Mouse (Mus musculus): ENCODE results near the gene Gsn. TPM values are rescaled to one million over a fixed set of nuclear protein-coding genes. Genes with fewer than 3 reads are reported as not detected.

Gene Gsn
- polyA plus RNA-seq (2016; fragmentation: Nextera tagmentation; extraction: Ambion mirVana), result 52.5 and 84.3 TPM in 2 replicates

DNA sequence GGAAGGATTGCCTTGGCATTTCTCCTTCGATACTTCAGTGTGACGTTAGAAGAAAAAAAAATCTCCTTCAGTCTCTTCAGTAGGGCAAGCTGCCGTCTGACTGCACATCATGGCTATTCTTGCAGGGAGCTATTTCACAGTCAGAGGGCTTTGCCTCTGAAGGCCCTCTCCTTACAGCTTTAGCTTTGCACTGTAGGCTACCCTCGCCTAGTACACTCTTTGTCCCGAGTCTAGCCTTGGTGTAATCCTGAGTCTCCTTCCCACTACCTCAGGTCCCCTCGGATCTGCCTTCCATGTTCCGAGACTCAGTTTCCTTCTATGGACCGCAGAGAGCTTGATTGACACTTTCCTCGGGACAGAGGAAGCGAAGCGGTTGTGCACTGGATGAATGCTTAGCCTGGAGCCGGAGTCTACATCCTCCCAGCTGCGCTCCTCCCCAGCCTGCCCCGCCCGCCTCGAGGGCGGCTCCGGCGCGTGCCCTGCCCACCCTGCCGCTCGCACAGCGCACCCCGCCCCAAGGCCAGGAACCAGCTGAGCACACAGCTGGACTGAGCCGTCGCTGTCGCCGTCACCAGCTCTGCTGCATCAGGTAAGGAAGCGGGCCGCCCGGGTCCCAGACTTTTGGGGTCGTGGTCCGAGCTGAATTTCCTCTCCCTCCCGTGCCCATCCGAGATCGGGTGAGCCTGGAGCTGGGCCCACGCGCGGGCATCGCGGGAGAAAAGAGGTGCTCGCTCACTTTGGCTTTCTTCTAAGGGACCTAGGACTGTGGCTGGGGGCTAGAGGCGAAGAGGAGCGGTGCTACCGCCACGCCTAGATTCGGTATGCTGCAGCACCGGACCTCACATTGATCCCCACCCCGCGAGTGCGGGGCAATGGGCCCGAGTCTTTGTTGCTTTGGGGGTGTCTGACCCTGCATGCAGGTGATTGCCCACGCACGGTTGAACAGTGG, at the start of gene Gsn:
Gene Gsn, plus strand, starts transcription at position 496 of the 949 bp plus-strand sequence.
- no peaks in the 10 kb centered on the region for H3K9me3 ChIP-seq
- WGBS, result 4% methylated on average over 54 of the region's 54 CpGs
- peak; percentile 94 for DNase-seq (ENCODE audit: low spot score)
- H3K4me3 ChIP-seq, result peak within 1 kb of the TSS; percentile 71
- H3K4me1 ChIP-seq, result peaks cover 46% of the 10 kb centered on the region
- no peaks in the 10 kb centered on the region for H3K36me3 ChIP-seq
- H3K27ac ChIP-seq, result peak within 1 kb of the TSS; percentile 81
- H3K27me3 ChIP-seq (ENCODE audit: insufficient read depth, poor library complexity, severe bottlenecking), result peaks cover 39% of the 10 kb centered on the region

DNA sequence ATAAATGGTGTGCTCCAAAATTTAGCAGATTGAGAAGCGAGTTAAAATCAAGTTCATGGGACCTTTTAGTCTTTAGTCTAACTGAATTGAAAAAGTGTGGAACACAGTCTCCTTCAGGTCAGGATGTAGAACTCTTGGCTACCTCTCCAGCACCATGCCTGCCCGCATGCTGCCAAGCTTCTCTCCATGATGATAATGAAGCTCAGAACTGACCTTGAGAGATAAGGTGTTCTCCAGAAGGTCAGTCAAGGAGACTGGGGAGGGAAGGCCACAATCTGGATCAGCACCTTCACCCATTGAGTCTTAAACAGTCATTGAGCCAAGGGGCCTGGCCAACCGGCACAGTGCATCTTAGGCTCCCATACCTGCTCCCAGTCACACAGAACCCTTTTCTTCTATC, 49.4 kb upstream of the Gsn start:
- Histone ChIP-seq H3K27me3 (ENCODE audit: insufficient read depth, poor library complexity, severe bottlenecking) (no peaks in the 10 kb centered on the region), H3K4me1 (peaks cover 11% of the 10 kb centered on the region), H3K36me3 (no peaks in the 10 kb centered on the region), H3K4me3 (no peak overlapping the region), H3K27ac (no peak overlapping the region), H3K9me3 (no peaks in the 10 kb centered on the region)
- 75% methylated on average over 3 of the region's 3 CpGs for WGBS
- DNase-seq (ENCODE audit: low spot score), result no peak

DNA sequence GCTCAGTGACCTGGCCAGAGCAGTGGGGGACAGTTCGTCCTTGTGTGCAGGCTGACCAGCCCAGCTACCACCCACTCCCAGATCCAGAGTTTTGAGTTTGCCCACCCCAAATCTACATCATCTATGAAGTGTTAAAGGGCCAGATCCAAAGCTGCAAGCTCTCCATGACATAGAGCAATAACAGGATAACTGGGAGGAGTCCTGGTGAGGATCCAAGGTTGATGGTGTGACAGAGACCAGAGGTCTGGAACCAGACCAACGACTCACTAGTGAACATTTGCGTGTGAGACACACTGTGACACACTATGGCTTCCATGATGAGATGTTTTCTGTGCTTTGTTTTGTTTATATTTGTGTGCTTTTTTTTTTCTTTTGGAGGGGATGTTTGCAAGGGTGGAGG, 48.1 kb upstream of the Gsn start:
- no peaks in the 10 kb centered on the region for H3K27me3 ChIP-seq (ENCODE audit: insufficient read depth, poor library complexity, severe bottlenecking)
- H3K27ac ChIP-seq, result no peak overlapping the region
- 72% methylated on average over 3 of the region's 3 CpGs for WGBS
- H3K36me3 ChIP-seq, result no peaks in the 10 kb centered on the region
- DNase-seq (ENCODE audit: low spot score), result no peak
- H3K4me3 ChIP-seq, result no peak overlapping the region
- H3K4me1 ChIP-seq, result peaks cover 11% of the 10 kb centered on the region
- no peaks in the 10 kb centered on the region for H3K9me3 ChIP-seq

DNA sequence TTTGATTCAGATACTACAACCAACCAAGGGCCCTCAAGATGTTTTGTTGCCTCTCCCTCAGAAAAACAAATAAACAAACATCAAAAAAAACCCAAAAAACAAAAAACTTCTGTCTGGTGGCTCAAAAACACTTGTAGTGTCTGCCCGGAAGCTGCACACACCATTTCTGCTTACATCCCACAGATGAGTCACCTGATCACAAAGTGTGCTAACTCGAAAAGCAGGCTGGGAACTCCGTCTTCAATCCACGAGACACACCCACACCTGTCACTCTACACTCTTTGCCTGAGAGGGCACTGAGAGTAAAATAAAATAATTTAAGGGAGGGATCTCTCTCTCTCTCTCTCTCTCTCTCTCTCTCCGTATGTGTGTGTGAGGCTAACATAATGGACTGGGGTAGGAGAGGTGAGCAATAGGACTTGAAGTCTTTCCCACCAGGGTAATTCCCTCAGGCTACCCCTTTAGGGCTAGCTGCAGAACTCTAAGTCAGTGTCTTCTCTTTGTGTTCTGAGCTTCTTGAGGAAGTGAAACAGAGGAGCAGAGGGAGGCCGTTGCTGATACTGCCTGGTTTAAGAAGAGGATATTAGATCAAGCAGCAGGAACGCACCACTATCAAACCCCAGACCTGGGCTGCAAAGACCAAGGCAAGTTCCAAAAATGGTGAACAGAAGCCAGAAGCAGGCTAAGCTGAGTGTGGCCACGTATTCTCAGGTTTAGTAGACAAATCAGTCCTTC, 47.1 kb upstream of the Gsn start:
- no peaks in the 10 kb centered on the region for H3K9me3 ChIP-seq
- peaks cover 11% of the 10 kb centered on the region for H3K4me1 ChIP-seq
- H3K27me3 ChIP-seq (ENCODE audit: insufficient read depth, poor library complexity, severe bottlenecking), result 0 out of 2 replicates have a peak, but pooled peaks cover 5% of the 10 kb centered on the region
- 65% methylated on average over 8 of the region's 8 CpGs for WGBS
- no peak overlapping the region for H3K27ac ChIP-seq
- no peaks in the 10 kb centered on the region for H3K36me3 ChIP-seq
- H3K4me3 ChIP-seq, result no peak overlapping the region
- no peak for DNase-seq (ENCODE audit: low spot score)

DNA sequence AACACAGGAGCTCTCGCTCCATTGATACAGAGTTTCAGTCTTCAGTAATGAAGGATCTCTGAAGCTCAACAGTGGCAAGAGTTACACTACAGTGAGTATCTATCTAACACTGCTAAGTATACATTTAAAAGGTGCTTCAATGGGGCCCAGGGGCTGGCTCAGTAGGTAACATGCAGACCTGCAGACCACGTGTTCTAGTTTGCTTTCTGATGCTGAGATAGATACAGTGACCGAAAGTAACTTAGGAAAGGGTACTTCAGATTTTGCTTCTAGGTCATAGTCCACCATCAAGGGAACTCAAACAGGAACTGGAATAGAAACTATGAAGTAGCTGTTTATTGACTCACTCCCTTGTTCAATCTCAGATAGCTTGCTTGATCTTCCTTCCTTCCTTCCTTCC, 44.5 kb upstream of the Gsn start:
- Histone ChIP-seq H3K27me3 (ENCODE audit: insufficient read depth, poor library complexity, severe bottlenecking) (0 out of 2 replicates have a peak, but pooled peaks cover 8% of the 10 kb centered on the region), H3K4me1 (peaks cover 11% of the 10 kb centered on the region), H3K9me3 (no peaks in the 10 kb centered on the region), H3K4me3 (no peak overlapping the region), H3K36me3 (no peaks in the 10 kb centered on the region), H3K27ac (no peak overlapping the region)
- DNase-seq (ENCODE audit: low spot score), result no peak
- WGBS, result 75% methylated on average over 3 of the region's 3 CpGs

DNA sequence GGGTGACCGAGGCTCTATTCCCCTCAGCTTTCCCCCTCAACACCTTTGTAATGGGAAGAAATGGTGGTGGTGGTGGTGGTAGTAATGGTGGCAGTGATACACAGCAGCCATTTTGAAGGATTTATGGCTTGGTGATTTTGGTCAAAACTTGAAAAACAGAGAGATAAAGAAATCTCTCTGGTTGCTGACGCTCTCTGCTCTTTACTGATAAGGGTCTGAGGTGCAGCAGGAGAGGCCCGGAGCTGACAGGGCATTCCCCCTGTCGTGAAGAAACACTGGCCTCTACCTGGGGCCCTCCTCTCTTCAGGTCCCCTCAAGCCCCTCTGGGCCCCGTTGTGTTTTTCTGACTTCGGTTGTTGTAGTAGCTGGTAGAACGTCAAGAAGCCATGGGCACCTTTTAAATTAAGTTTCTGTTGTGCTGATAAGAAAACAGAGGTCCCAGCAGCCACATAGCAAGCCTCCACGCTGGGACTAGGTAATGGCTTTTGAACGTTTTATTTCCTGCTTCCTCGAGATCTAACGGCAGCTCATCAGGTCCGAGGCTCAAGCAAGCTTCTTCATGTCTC, 42.8 kb upstream of the Gsn start:
- Histone ChIP-seq H3K36me3 (no peaks in the 10 kb centered on the region), H3K4me1 (peaks cover 3% of the 10 kb centered on the region; the same call in 1 of the 2 replicates), H3K27ac (no peak overlapping the region), H3K27me3 (ENCODE audit: insufficient read depth, poor library complexity, severe bottlenecking) (0 out of 2 replicates have a peak, but pooled peaks cover 8% of the 10 kb centered on the region), H3K9me3 (no peaks in the 10 kb centered on the region), H3K4me3 (no peak overlapping the region)
- DNase-seq (ENCODE audit: low spot score), result no peak
- WGBS, result 51% methylated on average over 12 of the region's 12 CpGs

DNA sequence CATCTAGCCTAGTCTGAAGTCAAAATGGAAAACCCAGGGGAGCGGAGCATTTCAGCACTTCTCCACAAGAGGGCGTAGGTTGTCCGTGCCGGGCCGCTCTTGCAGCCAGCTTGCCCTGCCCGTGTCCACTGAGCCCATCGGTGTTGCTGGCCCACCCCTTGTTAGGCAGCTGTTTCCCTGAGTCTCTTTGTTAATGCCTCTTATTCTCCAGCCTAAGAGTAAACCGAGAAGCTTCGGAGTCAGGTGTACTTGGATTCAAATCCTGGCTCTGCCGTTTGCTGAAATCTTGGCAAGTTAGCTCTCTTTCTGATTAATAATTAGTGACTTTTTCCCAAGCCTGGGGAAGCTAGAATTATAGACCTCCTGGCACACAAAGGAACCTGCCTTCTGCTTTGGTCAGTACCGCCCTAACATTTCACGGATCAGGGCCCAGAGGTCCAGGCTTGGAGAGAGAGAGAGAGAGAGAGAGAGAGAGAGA, 41.3 kb upstream of the Gsn start:
- WGBS, result 10% methylated on average over 12 of the region's 12 CpGs

DNA sequence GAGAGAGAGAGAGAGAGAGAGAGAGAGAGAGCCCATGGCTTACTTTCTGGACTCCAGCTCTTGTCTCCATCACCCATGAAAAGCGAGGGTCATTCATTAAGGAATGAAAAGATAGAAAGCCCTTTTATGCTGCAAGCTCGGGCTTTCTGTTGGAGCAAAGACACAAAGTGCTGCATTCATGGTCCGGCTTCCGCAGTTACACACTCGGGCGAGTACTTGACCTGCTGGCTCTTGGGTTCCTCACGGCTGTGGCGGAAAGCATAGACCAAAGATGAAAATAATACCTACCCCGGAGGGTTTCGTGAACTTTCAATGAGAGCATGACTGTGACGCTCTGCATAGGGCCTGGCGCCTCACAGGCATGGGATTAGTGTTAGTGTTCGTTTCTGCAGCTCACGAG, 40.8 kb upstream of the Gsn start:
- H3K4me3 ChIP-seq, result no peak overlapping the region
- peaks cover 3% of the 10 kb centered on the region; the same call in 1 of the 2 replicates for H3K4me1 ChIP-seq
- H3K27ac ChIP-seq, result peak overlapping the region; percentile 30; the same call in 1 of the 2 replicates
- peak; percentile 72 for DNase-seq (ENCODE audit: low spot score)
- H3K9me3 ChIP-seq, result no peaks in the 10 kb centered on the region
- 0 out of 2 replicates have a peak, but pooled peaks cover 8% of the 10 kb centered on the region for H3K27me3 ChIP-seq (ENCODE audit: insufficient read depth, poor library complexity, severe bottlenecking)
- WGBS, result 81% methylated on average over 14 of the region's 14 CpGs
- H3K36me3 ChIP-seq, result no peaks in the 10 kb centered on the region

More for the DNA sequence above, 41.3 kb upstream of the Gsn start:
- Histone ChIP-seq H3K27me3 (ENCODE audit: insufficient read depth, poor library complexity, severe bottlenecking) (0 out of 2 replicates have a peak, but pooled peaks cover 8% of the 10 kb centered on the region), H3K36me3 (no peaks in the 10 kb centered on the region), H3K4me1 (peaks cover 3% of the 10 kb centered on the region; the same call in 1 of the 2 replicates), H3K9me3 (no peaks in the 10 kb centered on the region), H3K4me3 (no peak overlapping the region), H3K27ac (peak overlapping the region; percentile 39; the same call in 1 of the 2 replicates)
- DNase-seq (ENCODE audit: low spot score), result peak; percentile 92

DNA sequence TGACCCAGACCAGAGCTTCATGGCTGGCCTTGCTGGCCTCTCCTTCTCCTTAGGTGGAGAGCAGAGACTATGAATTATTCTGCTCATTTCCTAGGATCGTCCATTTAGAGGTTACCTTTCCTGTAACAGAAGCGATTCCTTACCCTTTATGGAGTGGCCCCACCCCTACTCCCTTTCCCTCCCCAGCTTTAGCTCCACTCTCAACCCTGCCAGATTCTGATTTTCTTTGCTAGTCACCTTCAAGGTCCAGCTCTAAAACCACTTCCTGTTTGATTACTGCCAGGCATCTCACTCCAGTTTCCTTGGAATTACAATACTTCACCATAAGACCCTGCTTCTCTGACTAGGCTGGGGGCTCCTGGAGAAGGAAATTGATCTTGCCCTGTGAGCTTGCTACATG, 39.5 kb upstream of the Gsn start:
- no peaks in the 10 kb centered on the region for H3K9me3 ChIP-seq
- H3K4me1 ChIP-seq, result peaks cover 3% of the 10 kb centered on the region; the same call in 1 of the 2 replicates
- DNase-seq (ENCODE audit: low spot score), result peak; percentile 43
- no peak overlapping the region for H3K4me3 ChIP-seq
- 0 out of 2 replicates have a peak, but pooled peaks cover 8% of the 10 kb centered on the region for H3K27me3 ChIP-seq (ENCODE audit: insufficient read depth, poor library complexity, severe bottlenecking)
- 80% methylated on average over 2 of the region's 2 CpGs for WGBS
- no peaks in the 10 kb centered on the region for H3K36me3 ChIP-seq
- no peak overlapping the region for H3K27ac ChIP-seq

DNA sequence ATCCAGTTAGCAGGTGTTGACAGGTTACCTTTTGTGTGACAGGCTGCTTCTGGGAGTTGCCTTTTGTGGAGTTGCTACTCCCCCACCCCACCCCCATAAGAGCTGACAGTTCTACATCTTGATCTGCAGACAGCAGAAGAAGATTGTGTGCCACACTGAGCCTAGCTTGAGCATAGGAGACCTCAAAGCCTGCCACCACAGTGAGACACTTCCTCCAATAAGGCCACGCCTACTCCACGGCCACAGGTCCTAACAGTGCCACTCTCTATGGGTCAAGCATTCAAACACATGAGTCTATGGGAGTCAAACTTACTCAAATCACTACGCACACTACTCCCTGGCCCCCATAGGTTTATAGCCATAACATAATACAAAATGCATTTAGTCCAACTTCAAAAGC, 37.4 kb upstream of the Gsn start:
- Histone ChIP-seq H3K36me3 (no peaks in the 10 kb centered on the region), H3K9me3 (no peaks in the 10 kb centered on the region), H3K27ac (no peak overlapping the region), H3K27me3 (ENCODE audit: insufficient read depth, poor library complexity, severe bottlenecking) (0 out of 2 replicates have a peak, but pooled peaks cover 6% of the 10 kb centered on the region), H3K4me1 (peaks cover 3% of the 10 kb centered on the region; the same call in 1 of the 2 replicates), H3K4me3 (no peak overlapping the region)
- 86% methylated on average over 3 of the region's 3 CpGs for WGBS
- DNase-seq (ENCODE audit: low spot score), result no peak

DNA sequence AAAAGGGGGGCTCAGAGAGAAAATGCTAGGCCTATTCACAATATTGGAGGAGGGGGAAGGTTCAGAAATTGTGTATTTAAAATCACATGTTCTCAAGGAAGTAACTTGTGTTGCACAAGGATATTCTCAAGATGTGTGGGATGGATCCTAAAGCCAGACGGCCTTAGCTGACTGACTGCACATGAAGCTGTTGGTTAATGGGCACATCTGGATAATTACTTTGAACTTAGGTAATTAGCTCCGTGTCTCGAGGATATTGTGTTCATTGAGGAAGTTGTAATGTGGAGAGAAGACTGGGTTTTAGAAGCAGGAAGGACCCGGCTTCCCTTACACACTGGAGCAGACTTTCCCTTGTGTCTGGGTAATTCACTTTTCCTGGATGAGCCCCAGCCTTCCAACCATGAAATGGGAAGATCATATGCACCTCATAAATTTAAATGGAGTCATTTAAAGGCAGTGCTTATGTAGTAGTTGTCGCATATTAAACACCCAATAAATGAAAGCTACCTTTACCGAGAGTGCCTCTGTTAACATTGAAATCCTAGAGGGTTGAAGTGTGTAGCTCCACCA, 33.3 kb upstream of the Gsn start:
- DNase-seq (ENCODE audit: low spot score), result no peak
- H3K4me3 ChIP-seq, result no peak overlapping the region
- 72% methylated on average over 6 of the region's 6 CpGs for WGBS
- H3K27ac ChIP-seq, result no peak overlapping the region
- H3K36me3 ChIP-seq, result no peaks in the 10 kb centered on the region
- no peaks in the 10 kb centered on the region for H3K27me3 ChIP-seq (ENCODE audit: insufficient read depth, poor library complexity, severe bottlenecking)
- no peaks in the 10 kb centered on the region for H3K9me3 ChIP-seq
- no peaks in the 10 kb centered on the region for H3K4me1 ChIP-seq

DNA sequence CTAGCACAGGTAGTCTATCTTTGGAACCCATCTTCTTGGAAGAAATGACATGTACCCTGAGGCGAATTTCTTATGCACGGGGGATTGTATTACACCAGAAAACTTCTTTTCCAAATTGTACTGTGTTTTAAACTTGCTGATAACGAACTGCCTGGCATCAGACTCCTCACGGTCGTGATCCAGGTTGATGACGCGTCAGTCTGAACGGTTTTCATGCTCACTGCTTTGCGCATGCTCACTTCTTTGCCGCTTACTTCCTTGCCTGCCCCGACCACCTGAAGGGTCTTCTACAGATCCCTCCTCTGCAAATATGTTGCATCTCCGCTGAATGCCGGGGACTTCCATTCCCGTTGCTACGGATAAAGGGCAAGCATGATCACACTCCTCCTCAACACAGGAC, 31.9 kb upstream of the Gsn start:
- no peak for DNase-seq (ENCODE audit: low spot score)
- no peak overlapping the region for H3K4me3 ChIP-seq
- H3K4me1 ChIP-seq, result peaks cover 4% of the 10 kb centered on the region; the same call in 1 of the 2 replicates
- H3K9me3 ChIP-seq, result no peaks in the 10 kb centered on the region
- H3K27ac ChIP-seq, result no peak overlapping the region
- 85% methylated on average over 15 of the region's 15 CpGs for WGBS
- no peaks in the 10 kb centered on the region for H3K27me3 ChIP-seq (ENCODE audit: insufficient read depth, poor library complexity, severe bottlenecking)
- H3K36me3 ChIP-seq, result no peaks in the 10 kb centered on the region
